Mouse (Mus musculus): ENCODE measurements around the gene Trmt112.

- no peak for TF ChIP-seq CTCF (IDR thresholded peaks at IDR 0.05; ENCODE audit: control insufficient read depth, insufficient read depth, low read length)
- no peak for TF ChIP-seq POLR2A (IDR thresholded peaks at IDR 0.05; ENCODE audit: borderline replicate concordance, control insufficient read depth, low read depth, low read length)
Measured at GRCm38 (mm10) chr19:6925611-6926329, 16.3 kb downstream of the Trmt112 start.
